Mouse (Mus musculus) gastrocnemius, postnatal 14 days (tissue): ENCODE measurements around the gene Nol3. TPM values are rescaled to one million over a fixed set of nuclear protein-coding genes. Genes with fewer than 3 reads are reported as not detected.
A peak's percentile ranks its signal among the peaks of the same experiment; 100 is the strongest.
"Not testable (repeated sequence)": the region's sequence is repeated elsewhere in the genome, so short reads cannot be mapped to it uniquely, and the experiment has no call there.

ENCODE experiments used
- DNase-seq: peaks from one replicate; pipeline ENCODE4 v3.0.0; 2021; ENCODE audit warnings: mixed read lengths
- intact Hi-C: fragments of 180-260 bp; cut with DNase I; formaldehyde crosslinking; loops from one replicate; pipeline ENCODE4 v1.15.1; 2025; ENCODE audit warnings: low total_unique reads
- total RNA-seq, 2 experiments: library from RNA; stranded (reverse); gene quantifications; 2 replicates each; pipeline ENCODE4 v1.2.3; 2021

Nol3 gene
- total RNA-seq, 2 experiments from 2014 or later: 24.1 to 27.3 TPM

DNA sequence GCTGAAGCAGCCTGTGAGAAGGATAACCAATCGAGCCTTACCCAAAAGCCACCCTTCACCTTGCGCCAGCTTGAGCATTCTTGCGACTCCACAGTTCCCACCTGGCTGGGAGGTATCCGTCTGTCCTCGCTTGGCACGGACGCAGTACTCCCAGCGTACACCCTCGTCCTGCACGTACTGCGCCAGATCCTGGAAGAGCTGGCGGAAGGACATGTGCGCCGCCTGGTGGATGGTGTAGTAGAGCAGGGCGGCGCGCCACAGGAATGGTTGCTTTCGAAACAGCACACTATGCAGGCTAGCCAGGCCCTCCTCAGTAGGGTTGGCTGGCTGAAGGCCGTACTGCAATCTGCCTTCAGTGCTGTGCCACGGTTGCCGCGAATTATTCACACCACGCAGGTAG, 7.1 kb downstream of the Nol3 start:
- DNase-seq: peak; percentile 57
- intact Hi-C loops: no loop called here

DNA sequence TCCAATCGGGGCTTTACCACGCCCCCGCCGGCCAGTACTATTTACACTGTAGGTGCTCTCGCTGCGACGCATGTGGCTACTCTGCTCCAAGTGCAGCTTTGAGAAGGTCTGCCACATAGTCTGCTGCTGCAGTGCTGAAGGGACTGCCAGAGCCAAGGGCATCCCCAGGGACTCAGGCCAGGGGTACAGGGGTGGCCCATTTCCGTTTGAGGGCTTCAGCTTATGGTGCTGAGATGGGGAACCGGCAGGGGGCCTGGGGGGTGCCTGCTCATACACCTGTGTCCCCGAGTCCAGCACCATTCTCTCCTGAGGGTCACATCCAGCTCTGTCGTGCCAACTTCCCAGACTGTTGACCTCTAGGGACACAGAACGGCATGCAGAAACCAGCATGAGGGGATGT, 9.6 kb downstream of the Nol3 start:
- DNase-seq: no peak
- intact Hi-C loops: no loop called here

DNA sequence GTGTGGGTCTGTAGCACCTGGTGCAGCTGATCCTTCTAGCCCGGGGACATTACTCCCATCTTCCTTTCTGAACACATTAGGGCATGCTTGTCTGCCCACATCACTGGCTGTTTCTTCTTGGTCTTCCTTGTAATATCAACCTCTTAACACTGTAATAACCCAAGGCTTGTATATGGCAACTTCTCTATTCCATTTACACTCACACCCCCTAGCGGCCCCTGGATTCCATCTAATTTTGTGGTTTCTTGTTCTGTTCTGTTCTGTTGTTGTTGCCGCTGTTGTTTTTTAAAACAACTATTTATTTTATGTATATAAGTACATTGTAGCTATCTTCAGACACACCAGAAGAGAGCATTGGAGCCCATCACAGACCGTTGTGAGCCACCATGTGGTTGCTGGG, 11.0 kb downstream of the Nol3 start:
- intact Hi-C loops: no loop called here

DNA sequence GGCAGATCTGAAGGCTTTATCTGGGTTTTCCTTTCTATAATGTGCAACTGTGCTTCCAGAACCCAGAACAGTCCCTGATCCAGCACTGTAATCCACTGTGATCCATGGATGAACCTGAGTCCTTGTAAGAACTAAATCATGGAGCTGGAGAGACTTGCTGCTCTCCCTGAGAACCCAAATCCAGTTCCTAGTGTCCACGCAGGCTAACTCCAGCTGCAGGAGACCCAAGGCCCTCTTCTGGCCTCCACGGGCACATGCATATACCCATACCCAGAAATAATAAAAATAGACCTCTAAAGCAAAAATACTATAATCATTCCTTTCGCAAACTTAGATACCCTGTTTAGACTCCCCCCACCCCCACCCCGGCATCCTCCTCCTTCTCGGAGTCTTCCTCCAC, 12.3 kb downstream of the Nol3 start:
- no peak for DNase-seq
- intact Hi-C loops: no loop called here

More for the DNA sequence above, 11.0 kb downstream of the Nol3 start:
- DNase-seq: no peak

DNA sequence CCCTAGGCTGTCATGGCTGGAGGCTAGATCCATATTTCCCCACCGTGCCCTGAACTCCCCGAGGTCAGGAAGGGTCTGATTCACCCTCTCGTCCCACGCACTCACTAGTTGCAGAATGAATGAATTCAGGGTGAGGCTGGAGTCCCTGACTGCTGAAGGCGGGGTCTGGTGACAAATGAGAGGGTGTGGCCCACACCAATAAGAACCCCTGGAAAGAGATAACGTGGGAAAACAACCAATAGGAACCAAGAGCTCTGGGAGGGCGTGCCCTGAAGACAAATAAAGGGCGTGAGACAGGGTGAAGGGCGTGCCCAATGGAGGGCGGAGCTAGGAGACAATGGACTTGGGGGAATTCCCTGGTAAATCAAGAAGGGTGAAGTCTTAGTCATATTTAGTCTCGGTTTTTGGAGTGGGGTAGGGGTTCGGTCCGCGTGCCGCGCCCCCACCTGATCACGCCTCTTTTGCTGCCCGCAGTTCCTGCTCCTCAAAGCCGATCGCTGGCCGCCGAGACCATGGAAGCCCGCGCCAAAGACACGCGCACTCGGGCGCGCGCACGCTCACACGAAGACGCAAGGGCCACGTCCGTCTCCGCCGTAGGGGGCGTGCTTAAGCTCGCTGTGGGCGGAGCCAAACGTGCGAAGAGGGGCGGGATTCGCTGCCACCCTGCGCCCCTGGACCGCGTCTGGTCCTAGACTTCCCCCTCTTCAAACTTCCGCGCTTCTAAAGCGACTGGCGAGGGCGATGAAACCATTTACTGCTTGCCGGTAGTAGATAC, 13.2 kb downstream of the Nol3 start:
- intact Hi-C loops: no loop called here

DNA sequence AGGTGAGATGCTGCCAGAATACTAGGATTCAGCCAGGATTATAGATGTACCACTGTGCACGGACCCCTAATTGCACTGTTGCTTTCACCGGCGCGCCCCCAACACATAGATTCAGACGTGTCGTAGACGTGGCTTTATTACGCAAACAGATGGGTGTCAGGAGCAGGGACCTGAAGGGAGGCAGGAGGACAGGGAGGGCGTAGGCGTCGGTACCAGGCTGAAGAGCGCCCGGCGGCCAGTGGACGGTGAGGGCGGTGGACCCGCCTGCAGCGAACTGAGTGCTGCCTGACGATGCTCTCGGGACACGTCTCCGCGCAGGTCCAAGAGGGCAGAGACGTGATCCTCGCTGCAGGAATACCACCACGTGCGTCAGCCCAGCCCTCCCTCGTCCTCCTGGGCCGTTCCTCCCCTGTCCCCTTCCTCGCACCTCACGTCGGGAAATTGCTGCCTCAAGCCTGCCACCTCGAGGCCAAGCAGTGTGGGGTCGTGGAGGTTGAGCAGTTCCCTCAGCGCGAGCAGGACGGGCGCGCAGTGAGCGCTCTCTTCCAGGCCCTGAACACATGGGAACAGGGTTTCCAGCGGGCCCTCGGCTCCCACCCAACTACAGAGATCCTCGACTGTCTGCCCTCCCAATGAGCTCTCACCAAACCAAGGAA, 14.0 kb downstream of the Nol3 start, which contains the start of gene 4931428F04Rik:
4931428F04Rik (minus strand) TSS at position 60 of the 656 bp plus-strand sequence.
- DNase-seq: peak; percentile 58
- intact Hi-C loops: no loop called here

More for the DNA sequence above, 13.2 kb downstream of the Nol3 start:
- DNase-seq: peak; percentile 91

DNA sequence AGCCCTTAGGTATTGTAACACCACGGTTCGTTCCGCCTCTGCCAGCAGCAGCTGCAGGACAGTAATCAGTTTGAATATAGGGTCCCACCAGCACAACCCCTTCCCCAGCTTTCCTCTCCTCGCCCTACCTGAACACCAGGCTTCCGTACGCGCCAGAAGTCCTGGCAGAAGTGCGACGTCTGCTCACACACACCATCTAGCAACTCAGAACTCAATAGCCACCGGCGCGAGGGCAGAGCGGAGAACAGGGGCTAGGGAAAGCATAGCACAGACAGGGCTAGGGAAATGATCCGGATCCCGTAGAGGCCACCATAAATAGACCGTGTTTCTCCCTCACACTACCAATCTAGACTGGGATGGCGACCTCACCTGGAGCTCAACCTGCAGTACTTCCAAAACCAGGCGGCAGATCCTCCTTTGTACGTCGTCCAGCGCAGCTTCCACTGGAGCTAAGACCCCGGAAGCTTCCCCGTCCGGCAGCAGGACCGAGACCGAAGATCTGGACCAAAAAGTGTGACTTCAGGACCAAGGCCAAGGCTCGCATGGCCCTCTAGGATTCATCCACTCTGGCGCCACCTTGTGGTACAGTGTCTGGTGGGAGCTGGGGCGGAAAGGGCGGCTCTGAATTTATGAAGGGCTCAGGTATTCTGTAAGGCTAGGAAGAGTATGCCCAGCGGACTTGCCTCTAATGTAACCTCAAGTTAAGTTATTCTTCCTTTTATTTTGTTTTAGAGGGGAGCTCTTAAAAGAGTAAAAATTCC, 14.8 kb downstream of the Nol3 start:
- DNase-seq: peak; percentile 92
- intact Hi-C loops: no loop called here

DNA sequence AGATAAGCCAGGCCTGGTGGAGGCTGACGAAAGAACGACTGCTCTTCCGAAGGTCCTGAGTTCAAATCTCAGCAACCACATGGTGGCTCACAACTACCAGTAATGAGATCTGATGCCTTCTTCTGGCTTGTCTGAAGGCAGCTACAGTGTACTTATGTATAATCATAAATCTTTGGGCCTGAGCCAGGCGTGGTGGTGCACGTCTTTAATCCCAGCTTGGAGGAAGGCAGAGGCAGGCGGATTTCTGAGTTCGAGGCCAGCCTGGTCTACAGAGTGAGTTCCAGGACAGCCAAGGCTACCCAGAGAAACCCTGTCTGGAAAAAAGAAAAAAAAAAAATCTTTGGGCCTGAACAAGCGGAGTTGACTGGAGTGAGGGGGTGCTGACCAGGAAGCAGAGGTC, 15.4 kb downstream of the Nol3 start:
- DNase-seq, intact Hi-C loops: not testable (repeated sequence)

DNA sequence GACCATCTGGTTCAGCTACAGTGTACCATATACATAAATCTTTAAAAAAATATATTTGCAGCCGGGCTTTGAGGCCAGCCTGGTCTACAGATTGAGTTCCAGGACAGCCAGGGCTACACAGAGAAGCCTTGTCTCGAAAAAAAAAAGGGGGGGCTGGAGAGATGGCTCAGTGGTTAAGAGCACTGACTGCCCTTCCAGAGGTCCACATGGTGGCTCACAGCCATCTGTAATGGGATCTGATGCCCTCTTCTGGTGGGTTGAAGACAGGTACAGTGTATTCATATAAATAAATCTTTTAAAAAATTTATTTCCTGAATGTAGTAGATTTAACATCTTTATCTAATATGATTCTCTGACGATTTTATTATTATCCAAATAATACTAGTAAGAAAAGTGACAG, 15.9 kb downstream of the Nol3 start:
- intact Hi-C loops: not testable (repeated sequence)

DNA sequence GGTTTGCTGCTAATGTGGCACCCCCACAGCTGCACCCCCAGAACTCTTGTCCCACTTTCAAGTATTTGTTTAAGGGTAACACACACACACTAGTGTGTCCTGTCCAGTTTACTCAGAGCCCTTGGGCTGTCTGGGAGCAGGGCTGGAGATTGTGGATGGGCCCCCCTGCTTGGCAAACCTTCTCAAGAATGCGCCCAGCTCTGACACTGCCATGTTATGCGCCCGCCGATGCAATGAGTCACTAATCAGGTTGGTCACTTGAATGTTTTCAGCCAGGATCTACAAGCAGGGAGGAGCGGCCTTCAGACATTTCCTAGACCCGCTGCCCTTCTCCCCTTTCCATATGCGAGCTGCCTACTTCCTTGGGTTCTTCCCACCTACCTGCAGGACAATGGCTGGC, 16.5 kb downstream of the Nol3 start:
- DNase-seq: no peak
- intact Hi-C loops: no loop called here

More for the DNA sequence above, 15.9 kb downstream of the Nol3 start:
- not testable (repeated sequence) for DNase-seq

DNA sequence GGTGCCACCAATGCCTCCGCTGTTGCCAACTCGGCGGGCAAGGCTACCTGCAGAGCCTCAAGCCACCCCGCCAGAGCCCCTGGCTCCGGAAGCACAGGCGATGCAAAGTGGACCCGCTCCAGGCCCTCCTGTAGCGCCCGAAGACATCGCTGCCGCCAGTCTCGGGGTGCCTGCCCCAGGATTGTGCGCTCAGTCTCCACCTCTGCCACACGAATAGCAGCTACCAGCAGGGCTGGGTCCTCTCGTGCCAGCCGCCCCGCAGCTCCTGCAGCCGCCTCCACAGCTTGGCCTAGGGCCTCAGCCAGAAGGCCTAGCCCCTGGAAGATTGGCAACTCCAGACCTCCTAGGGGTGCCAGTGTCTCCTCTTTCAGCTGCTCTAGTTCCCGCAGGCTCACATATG, 17.5 kb downstream of the Nol3 start:
- no peak for DNase-seq
- intact Hi-C loops: no loop called here

DNA sequence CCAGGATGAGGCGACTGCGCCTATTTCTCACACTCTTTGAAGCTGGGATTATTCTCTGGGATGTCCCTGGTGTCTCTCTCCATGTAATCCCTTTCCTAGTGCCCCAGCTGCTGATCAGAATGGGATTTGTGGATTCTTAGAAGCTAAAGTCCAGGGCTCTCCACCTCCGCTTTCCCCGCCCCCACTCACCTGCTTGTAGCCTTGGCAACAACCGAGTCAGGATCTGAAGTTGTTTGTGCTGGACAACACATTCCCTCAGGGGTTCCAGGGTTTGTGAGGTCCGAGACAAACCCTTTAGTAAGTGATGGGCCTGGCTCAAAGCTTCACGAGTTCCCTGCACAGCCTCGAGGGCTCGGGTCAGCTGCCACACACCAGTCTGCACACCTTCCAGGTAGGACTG, 18.8 kb downstream of the Nol3 start:
- intact Hi-C loops: no loop called here
- no peak for DNase-seq

DNA sequence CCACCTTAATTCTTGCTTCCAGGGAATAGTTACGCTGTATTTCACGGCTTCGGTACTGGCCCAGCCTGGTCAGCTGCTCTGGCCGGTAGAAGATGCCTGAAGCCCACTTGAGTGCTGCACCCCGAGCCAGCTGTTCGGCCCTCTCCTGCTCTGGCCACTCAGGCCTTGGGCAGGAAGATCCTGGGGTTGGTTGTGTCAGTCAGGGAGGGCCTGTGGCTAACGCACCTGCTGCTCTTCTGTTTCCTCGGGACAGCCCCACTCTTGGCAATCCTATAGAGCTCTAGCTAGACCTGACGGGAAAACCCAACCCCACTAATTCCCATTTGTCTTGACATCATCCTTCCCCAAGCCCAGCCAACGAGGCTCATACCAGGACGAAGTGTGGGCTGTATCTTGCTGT, 19.3 kb downstream of the Nol3 start:
- no peak for DNase-seq
- intact Hi-C loops: no loop called here

DNA sequence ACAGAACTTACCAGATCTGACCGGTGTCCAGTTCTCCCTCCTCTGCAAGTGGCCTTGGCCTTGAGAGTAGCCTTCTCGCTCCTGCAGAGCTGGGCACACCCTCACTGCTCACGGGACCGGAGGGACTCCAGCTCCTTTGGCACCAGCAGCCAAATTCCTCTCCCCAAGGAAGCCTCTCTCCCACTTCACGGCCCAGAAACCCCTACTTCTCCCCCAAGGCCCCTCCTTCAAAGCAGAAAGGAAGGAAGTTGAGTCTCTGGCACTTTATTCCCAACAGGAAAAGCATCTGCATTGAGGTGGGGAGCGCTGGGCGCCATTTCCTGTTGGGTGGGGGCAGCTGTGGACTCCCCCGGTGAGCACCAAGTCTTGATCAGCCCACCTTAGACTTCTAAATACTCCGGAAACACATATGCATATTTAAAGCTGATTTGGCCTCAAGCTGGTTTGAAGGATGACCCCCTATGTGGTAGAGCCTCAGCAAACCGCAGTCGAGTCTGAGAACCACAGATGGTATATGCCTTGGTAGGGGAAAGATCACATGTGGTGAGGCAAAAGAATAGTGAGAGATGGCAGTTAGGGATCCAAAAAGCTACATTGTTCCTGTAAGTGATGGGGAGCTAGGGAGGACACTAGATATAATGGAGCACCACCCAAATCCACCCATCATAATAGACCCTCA, 20.1 kb downstream of the Nol3 start, which contains the start of gene Exoc3l:
Exoc3l (minus strand) TSS at position 207 of the 679 bp plus-strand sequence.
- intact Hi-C loops: no loop called here
- no peak for DNase-seq

DNA sequence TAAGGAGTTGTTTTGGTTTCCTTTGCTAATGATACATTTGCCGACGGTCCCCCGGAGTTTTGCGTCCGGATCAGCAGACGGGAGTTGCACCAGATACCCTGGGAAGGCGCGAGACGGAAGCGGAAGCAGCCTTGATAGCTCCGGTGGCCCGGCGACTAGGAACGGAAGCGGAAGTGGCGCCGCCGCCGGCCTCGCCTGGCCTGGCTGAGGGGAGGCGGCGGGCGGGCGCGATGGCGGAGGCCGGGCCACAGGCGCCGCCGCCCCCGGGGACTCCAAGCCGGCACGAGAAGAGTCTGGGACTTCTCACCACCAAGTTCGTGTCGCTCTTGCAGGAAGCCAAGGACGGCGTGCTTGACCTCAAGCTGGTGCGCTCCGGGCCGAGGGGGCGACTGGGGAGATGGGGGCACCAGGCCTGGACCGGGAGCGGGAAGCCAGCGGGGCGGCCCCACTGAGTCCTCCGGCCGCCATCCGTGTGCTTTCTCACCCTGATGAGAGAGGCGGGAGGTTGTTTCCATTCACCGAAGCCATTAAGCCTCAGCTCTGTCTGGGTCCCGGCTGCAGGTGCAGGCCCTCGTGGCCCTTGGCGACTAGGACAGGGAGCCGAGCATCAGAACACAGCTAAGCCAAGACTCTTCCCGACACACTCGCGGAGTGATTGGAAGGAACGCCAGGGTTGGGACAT, 21.7 kb downstream of the Nol3 start, which contains the start of gene E2f4:
E2f4 (plus strand) TSS at position 153 of the 682 bp plus-strand sequence.
- peak; percentile 95 for DNase-seq
- intact Hi-C loops: no loop called here

DNA sequence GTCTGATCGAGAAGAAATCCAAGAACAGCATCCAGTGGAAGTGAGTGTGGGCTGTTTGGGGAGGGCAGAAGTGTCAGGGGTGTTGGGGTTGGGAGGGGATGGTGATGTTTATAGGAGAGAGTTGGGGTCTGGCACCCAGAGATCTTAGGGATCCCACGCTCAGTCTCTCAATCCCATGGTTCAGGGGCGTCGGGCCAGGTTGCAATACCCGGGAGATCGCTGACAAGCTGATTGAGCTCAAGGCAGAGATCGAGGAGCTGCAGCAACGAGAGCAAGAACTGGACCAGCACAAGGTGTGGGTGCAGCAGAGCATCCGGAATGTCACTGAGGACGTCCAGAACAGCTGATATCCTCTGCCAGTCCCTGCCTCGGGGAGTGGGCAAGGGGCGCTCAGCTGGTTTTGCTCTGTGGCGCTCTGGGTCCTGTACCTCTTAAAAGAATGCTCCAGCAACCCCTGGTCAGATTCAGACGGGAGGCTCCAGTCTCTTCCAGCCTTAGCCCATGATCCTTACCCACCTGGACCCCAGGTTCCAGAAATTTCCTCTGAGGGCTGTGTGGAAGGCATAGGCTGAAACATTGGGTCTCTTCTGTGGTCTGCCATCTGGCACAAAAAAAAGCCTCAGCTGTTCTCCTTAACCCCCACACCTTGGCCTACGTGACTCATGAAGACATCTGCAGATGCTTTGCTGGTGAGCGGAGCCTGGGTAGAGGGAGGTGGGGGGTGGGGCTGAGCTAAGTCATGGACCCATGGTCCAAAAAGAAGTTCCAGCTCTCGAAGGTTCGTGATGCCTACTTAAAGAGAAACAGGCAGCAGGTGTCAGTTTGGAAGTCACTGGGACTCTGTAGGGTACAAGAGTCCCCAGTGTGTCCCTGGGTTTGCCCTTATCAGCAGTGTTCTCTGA, 22.7 kb downstream of the Nol3 start:
- intact Hi-C loops: no loop called here

DNA sequence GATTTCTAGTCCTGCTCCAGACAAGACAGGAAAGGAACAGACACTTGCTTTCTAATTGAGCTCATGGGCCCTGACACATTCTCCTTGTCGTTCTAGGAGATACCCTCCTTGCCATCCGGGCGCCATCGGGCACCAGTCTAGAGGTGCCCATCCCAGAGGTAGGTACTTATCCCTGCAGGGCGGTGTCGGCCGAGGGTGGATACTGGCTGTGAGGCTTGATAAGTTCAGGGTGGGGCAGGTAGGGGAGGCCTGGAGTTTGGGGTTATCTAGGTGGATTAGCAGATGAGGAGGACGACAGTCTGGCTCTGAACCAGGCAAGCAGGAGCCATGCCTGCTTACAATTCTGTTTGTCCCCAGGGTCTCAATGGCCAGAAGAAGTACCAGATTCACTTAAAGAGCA, 24.0 kb downstream of the Nol3 start:
- intact Hi-C loops: no loop called here
- no peak for DNase-seq

More for the DNA sequence above, 22.7 kb downstream of the Nol3 start:
- no peak for DNase-seq

DNA sequence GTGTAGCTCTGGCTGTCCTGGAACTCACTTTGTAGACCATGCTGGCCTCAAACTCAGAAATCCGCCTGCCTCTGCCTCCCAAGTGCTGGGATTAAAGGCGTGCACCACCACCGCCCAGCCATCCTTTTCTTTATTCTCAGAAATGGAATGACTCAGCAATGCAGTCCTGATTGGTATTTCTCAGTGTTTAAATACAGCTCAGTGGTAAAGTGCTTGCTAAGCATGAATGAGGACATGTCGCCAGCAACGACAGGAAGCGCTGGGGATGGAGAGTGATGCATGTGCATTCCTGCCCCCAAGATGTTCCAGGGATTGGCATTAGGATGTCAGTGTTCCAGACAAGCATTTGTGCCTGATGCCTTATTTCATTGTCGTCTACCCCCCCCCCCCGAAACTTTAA, 27.5 kb downstream of the Nol3 start:
- intact Hi-C loops: no loop called here
- DNase-seq: no peak
